Mouse (Mus musculus): ENCODE measurements around the gene Rpusd3. TPM values are rescaled to one million over a fixed set of nuclear protein-coding genes. Genes with fewer than 3 reads are reported as not detected.
A peak's percentile ranks its signal among the peaks of the same experiment; 100 is the strongest.

Gene Rpusd3
- polyA plus RNA-seq, 1 experiment from 2014 or later = 25.7 TPM

DNA sequence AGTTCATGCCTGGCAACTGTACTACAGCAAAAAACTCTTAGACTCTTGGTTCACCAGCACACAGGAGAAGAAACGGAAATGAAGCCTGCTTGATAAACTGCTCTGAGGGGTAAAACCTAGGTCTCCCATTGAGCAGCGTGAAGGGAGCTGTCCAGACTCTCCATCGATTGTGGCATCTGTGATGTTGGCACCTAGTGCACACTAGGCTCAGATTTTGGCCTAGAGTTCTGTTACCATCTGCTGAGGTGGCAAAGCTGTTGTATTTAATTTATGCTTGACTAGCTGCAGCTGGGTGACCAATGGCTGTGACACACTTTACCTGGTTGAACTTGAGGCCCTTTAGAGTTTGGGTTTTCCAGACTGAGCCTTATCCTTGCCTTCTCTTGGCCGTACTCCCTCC lies 28.5 kb upstream of the Rpusd3 start:
- Histone ChIP-seq H3K9me3 (replicated peaks; ENCODE audit: control insufficient read depth, low read length) (no peaks in the 10 kb centered on the region), H3K4me2 (ENCODE audit: low read depth, low read length) (no peak overlapping the region), H3K36me3 (replicated peaks; ENCODE audit: control insufficient read depth, insufficient read depth, low read depth, low read length) (peaks cover 13% of the 10 kb centered on the region), H3K27ac (replicated peaks; ENCODE audit: low read depth, low read length) (no peak overlapping the region), H3K9ac (replicated peaks; ENCODE audit: low read length) (no peak overlapping the region), H3K27me3 (ENCODE audit: control insufficient read depth, insufficient read depth, low read length) (no peaks in the 10 kb centered on the region), H3K4me1 (ENCODE audit: control insufficient read depth, insufficient read depth, low read length) (no peaks in the 10 kb centered on the region), H3K4me3 (ENCODE audit: low read depth, low read length) (no peak overlapping the region)
- ATAC-seq (replicated peaks; ENCODE audit: insufficient number of reproducible peaks, low FRiP score, low TSS enrichment, low read depth) (no peak), DNase-seq (ENCODE audit: low spot score) (no peak)
- WGBS = 94% methylated on average over 4 of the region's 4 CpGs

DNA sequence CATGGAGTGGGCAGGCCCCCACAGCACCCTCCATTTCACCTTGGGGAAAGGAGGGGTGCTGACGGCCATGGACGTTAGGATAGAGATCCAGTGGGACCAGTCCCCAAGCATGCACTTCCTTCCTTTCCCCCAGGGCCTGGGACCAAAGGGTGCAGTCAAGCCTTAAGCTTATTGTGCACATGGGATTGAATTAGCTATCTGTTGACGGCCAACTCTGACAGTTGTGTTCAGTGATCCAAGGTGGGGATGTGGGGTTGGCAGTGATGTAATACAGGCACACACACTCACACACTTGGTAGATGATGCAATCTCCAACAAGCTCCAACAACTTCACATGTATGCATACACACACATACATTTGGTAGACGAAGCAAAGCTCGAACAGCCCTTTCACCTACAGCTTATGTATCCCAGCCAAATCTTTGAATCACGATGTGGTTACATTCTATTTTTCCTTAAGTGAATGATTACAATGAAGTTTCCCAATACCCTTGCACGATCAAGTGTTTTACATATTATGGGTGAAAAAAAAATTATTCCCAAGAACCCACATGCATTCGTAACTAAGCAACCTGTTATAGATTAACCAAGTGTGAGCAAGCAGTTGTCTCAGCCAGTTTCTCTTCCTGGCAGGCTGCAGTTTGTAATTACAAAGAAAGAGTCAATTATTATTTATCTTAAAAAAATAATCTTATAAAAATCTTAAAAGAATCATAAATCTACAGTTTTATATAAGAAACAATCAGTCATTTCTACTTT lies 25.2 kb upstream of the Rpusd3 start:
- DNase-seq (ENCODE audit: low spot score) = no peak
- Histone ChIP-seq H3K9me3 (replicated peaks; ENCODE audit: control insufficient read depth, low read length) (no peaks in the 10 kb centered on the region), H3K4me2 (ENCODE audit: low read depth, low read length) (no peak overlapping the region), H3K4me3 (ENCODE audit: low read depth, low read length) (no peak overlapping the region), H3K36me3 (replicated peaks; ENCODE audit: control insufficient read depth, insufficient read depth, low read depth, low read length) (peaks cover 13% of the 10 kb centered on the region), H3K4me1 (ENCODE audit: control insufficient read depth, insufficient read depth, low read length) (no peaks in the 10 kb centered on the region), H3K9ac (replicated peaks; ENCODE audit: low read length) (no peak overlapping the region), H3K27ac (replicated peaks; ENCODE audit: low read depth, low read length) (no peak overlapping the region), H3K27me3 (ENCODE audit: control insufficient read depth, insufficient read depth, low read length) (no peaks in the 10 kb centered on the region)
- WGBS = 89% methylated on average over 6 of the region's 8 CpGs
- ATAC-seq (replicated peaks; ENCODE audit: insufficient number of reproducible peaks, low FRiP score, low TSS enrichment, low read depth) = no peak

GRCm38 (mm10) chr6:113443091-113443490 lies 24.0 kb upstream of the Rpusd3 start:
- ATAC-seq (replicated peaks; ENCODE audit: insufficient number of reproducible peaks, low FRiP score, low TSS enrichment, low read depth) (no peak), DNase-seq (ENCODE audit: low spot score) (peak; percentile 27)
- no peaks in the 10 kb centered on the region for H3K9me3 ChIP-seq (replicated peaks; ENCODE audit: control insufficient read depth, low read length)
- H3K27me3 ChIP-seq (ENCODE audit: control insufficient read depth, insufficient read depth, low read length) = no peaks in the 10 kb centered on the region
- H3K4me2 ChIP-seq (ENCODE audit: low read depth, low read length) = peak overlapping the region; percentile 58
- WGBS = 45% methylated on average over 12 of the region's 12 CpGs
- no peak overlapping the region for H3K27ac ChIP-seq (replicated peaks; ENCODE audit: low read depth, low read length)
- H3K4me1 ChIP-seq (ENCODE audit: control insufficient read depth, insufficient read depth, low read length) = no peaks in the 10 kb centered on the region
- H3K4me3 ChIP-seq (ENCODE audit: low read depth, low read length) = peak overlapping the region; percentile 98
- H3K9ac ChIP-seq (replicated peaks; ENCODE audit: low read length) = peak overlapping the region; percentile 96
- H3K36me3 ChIP-seq (replicated peaks; ENCODE audit: control insufficient read depth, insufficient read depth, low read depth, low read length) = peaks cover 9% of the 10 kb centered on the region

DNA sequence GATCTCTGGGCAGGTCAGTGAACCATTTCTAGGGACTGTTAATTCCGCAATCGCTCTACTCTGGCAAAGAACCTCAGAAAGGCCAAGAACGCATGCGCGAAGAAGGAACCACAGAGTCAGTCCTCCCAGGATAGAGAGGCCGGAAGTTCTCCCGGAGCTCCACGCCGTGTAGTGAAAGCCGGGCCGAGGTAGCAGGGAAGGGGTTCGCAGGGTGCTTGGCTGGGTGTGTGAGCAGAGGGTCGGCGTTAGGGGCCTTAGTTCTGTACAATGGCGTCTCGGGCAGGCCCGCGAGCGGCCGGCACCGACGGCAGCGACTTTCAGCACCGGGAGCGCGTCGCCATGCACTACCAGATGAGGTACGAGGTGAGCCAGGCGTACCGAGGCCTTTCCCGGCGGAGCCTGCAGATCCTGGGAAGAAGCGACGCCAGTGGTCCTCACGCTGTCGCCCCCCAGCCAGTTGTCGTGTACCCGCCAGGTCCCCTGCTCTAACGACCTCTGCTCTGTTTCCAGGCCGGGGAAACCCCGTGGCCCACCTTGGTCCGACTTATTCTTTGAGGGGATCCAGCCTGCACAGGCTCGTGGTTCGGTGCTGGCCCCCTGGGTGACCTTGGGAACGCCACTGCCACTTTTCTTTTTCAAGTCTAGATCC lies 23.4 kb upstream of the Rpusd3 start, which contains the start of gene Jagn1:
Gene Jagn1, plus strand, starts transcription at position 128 of the 649 bp plus-strand sequence.
- Histone ChIP-seq H3K36me3 (replicated peaks; ENCODE audit: control insufficient read depth, insufficient read depth, low read depth, low read length) (peaks cover 5% of the 10 kb centered on the region), H3K9ac (replicated peaks; ENCODE audit: low read length) (peak within 1 kb of the TSS; percentile 96), H3K27me3 (ENCODE audit: control insufficient read depth, insufficient read depth, low read length) (no peaks in the 10 kb centered on the region), H3K9me3 (replicated peaks; ENCODE audit: control insufficient read depth, low read length) (no peaks in the 10 kb centered on the region), H3K4me2 (ENCODE audit: low read depth, low read length) (peak within 1 kb of the TSS; percentile 58), H3K27ac (replicated peaks; ENCODE audit: low read depth, low read length) (peak within 1 kb of the TSS; percentile 52; the same call in 1 of the 2 replicates), H3K4me3 (ENCODE audit: low read depth, low read length) (peak within 1 kb of the TSS; percentile 98), H3K4me1 (ENCODE audit: control insufficient read depth, insufficient read depth, low read length) (no peaks in the 10 kb centered on the region)
- ATAC-seq (replicated peaks; ENCODE audit: insufficient number of reproducible peaks, low FRiP score, low TSS enrichment, low read depth) (peak; percentile 92), DNase-seq (ENCODE audit: low spot score) (peak; percentile 97)
- WGBS = under 1% methylated on average over 44 of the region's 45 CpGs

DNA sequence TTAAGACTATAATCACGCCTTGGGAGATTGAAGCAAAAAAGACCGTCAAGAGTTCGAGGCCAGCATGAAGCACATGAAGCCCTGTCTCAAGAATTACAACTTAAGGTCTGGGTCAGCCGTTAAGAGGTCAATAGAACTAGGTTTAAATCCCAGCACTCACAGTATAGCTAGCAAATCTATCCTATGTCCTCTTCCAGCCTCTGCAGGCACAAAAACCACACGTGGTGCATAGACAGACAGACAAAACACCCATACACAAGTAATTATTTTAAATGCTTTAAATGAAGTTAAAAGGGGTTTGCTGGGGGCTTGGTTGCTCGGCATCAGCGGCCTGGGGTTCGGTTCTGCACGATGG lies 22.9 kb upstream of the Rpusd3 start:
- H3K4me3 ChIP-seq (ENCODE audit: low read depth, low read length) = peak overlapping the region; percentile 98
- H3K4me1 ChIP-seq (ENCODE audit: control insufficient read depth, insufficient read depth, low read length) = no peaks in the 10 kb centered on the region
- 41% methylated on average over 9 of the region's 9 CpGs for WGBS
- H3K9me3 ChIP-seq (replicated peaks; ENCODE audit: control insufficient read depth, low read length) = no peaks in the 10 kb centered on the region
- ATAC-seq (replicated peaks; ENCODE audit: insufficient number of reproducible peaks, low FRiP score, low TSS enrichment, low read depth) = peak; percentile 10; the same call in 1 of the 2 replicates
- no peak for DNase-seq (ENCODE audit: low spot score)
- no peaks in the 10 kb centered on the region for H3K27me3 ChIP-seq (ENCODE audit: control insufficient read depth, insufficient read depth, low read length)
- H3K36me3 ChIP-seq (replicated peaks; ENCODE audit: control insufficient read depth, insufficient read depth, low read depth, low read length) = peaks cover 2% of the 10 kb centered on the region
- H3K9ac ChIP-seq (replicated peaks; ENCODE audit: low read length) = peak overlapping the region; percentile 96
- no peak overlapping the region for H3K27ac ChIP-seq (replicated peaks; ENCODE audit: low read depth, low read length)
- peak overlapping the region; percentile 58 for H3K4me2 ChIP-seq (ENCODE audit: low read depth, low read length)

- ATAC-seq (replicated peaks; ENCODE audit: insufficient number of reproducible peaks, low FRiP score, low TSS enrichment, low read depth) (no peak), DNase-seq (ENCODE audit: low spot score) (peak; percentile 86)
- Histone ChIP-seq H3K9ac (replicated peaks; ENCODE audit: low read length) (no peak overlapping the region), H3K4me3 (ENCODE audit: low read depth, low read length) (no peak overlapping the region), H3K36me3 (replicated peaks; ENCODE audit: control insufficient read depth, insufficient read depth, low read depth, low read length) (no peaks in the 10 kb centered on the region), H3K4me1 (ENCODE audit: control insufficient read depth, insufficient read depth, low read length) (no peaks in the 10 kb centered on the region), H3K27ac (replicated peaks; ENCODE audit: low read depth, low read length) (no peak overlapping the region), H3K9me3 (replicated peaks; ENCODE audit: control insufficient read depth, low read length) (no peaks in the 10 kb centered on the region), H3K4me2 (ENCODE audit: low read depth, low read length) (no peak overlapping the region), H3K27me3 (ENCODE audit: control insufficient read depth, insufficient read depth, low read length) (no peaks in the 10 kb centered on the region)
- 56% methylated on average over 7 of the region's 7 CpGs for WGBS
Measured at GRCm38 (mm10) chr6:113441147-113441680, 22.1 kb upstream of the Rpusd3 start.

- WGBS = 89% methylated on average over 3 of the region's 3 CpGs
- H3K4me2 ChIP-seq (ENCODE audit: low read depth, low read length) = no peak overlapping the region
- H3K9ac ChIP-seq (replicated peaks; ENCODE audit: low read length) = no peak overlapping the region
- H3K27me3 ChIP-seq (ENCODE audit: control insufficient read depth, insufficient read depth, low read length) = no peaks in the 10 kb centered on the region
- no peak for DNase-seq (ENCODE audit: low spot score)
- H3K4me3 ChIP-seq (ENCODE audit: low read depth, low read length) = no peak overlapping the region
- H3K36me3 ChIP-seq (replicated peaks; ENCODE audit: control insufficient read depth, insufficient read depth, low read depth, low read length) = no peaks in the 10 kb centered on the region
- ATAC-seq (replicated peaks; ENCODE audit: insufficient number of reproducible peaks, low FRiP score, low TSS enrichment, low read depth) = no peak
- no peaks in the 10 kb centered on the region for H3K9me3 ChIP-seq (replicated peaks; ENCODE audit: control insufficient read depth, low read length)
- H3K27ac ChIP-seq (replicated peaks; ENCODE audit: low read depth, low read length) = no peak overlapping the region
- H3K4me1 ChIP-seq (ENCODE audit: control insufficient read depth, insufficient read depth, low read length) = no peaks in the 10 kb centered on the region
Measured at GRCm38 (mm10) chr6:113440686-113441085, 21.5 kb upstream of the Rpusd3 start.
